Mouse (Mus musculus): ENCODE measurements around the gene Psmb9. TPM values are rescaled to one million over a fixed set of nuclear protein-coding genes. Genes with fewer than 3 reads are reported as not detected.

Gene Psmb9
- polyA plus RNA-seq, 1 experiment from 2014 or later, result 10.8 TPM

Other genes starting within 250 kb of the Psmb9 start
- 137 and 153 TPM in 2 replicates for gene Pfdn6, start 247.4 kb downstream of the Psmb9 start, polyA plus RNA-seq (2015; fragmentation: Nextera tagmentation; extraction: Ambion mirVana)
- 33.1 and 34.2 TPM in 2 replicates for gene Wdr46, start 247.1 kb downstream of the Psmb9 start, polyA plus RNA-seq (2015; fragmentation: Nextera tagmentation; extraction: Ambion mirVana)
- gene B3galt4, start 236.3 kb downstream of the Psmb9 start, polyA plus RNA-seq (2015; fragmentation: Nextera tagmentation; extraction: Ambion mirVana), result 3.8 and 4.3 TPM in 2 replicates
- 49.3 and 55.4 TPM in 2 replicates for gene Vps52, start 232.0 kb downstream of the Psmb9 start, polyA plus RNA-seq (2015; fragmentation: Nextera tagmentation; extraction: Ambion mirVana)
- gene Rps18, start 231.8 kb downstream of the Psmb9 start, polyA plus RNA-seq (2015; fragmentation: Nextera tagmentation; extraction: Ambion mirVana), result 1,650 and 1,822 TPM in 2 replicates
- 49.7 and 69.2 TPM in 2 replicates for gene H2-K1, start 187.4 kb downstream of the Psmb9 start, polyA plus RNA-seq (2015; fragmentation: Nextera tagmentation; extraction: Ambion mirVana)
- gene Ring1, start 163.1 kb downstream of the Psmb9 start, polyA plus RNA-seq (2015; fragmentation: Nextera tagmentation; extraction: Ambion mirVana), result 20.9 and 23.2 TPM in 2 replicates
- 46.1 and 49.1 TPM in 2 replicates for gene H2-Ke6, start 159.7 kb downstream of the Psmb9 start, polyA plus RNA-seq (2015; fragmentation: Nextera tagmentation; extraction: Ambion mirVana)
- 192 and 205 TPM in 2 replicates for gene Slc39a7, start 156.1 kb downstream of the Psmb9 start, polyA plus RNA-seq (2015; fragmentation: Nextera tagmentation; extraction: Ambion mirVana)
- 47.5 and 56.0 TPM in 2 replicates for gene Rxrb, start 156.0 kb downstream of the Psmb9 start, polyA plus RNA-seq (2015; fragmentation: Nextera tagmentation; extraction: Ambion mirVana)
- 4.1 and 5.0 TPM in 2 replicates for gene Col11a2, start 148.3 kb downstream of the Psmb9 start, polyA plus RNA-seq (2015; fragmentation: Nextera tagmentation; extraction: Ambion mirVana)
- gene H2-Oa, start 95.4 kb downstream of the Psmb9 start, polyA plus RNA-seq (2015; fragmentation: Nextera tagmentation; extraction: Ambion mirVana), result 0.44 and 1.0 TPM in 2 replicates
- gene H2-DMa, start 68.2 kb downstream of the Psmb9 start, polyA plus RNA-seq (2015; fragmentation: Nextera tagmentation; extraction: Ambion mirVana), result 12.1 and 13.8 TPM in 2 replicates
- 102 and 106 TPM in 2 replicates for gene Brd2, start 65.1 kb downstream of the Psmb9 start, polyA plus RNA-seq (2015; fragmentation: Nextera tagmentation; extraction: Ambion mirVana)
- 1.8 and 1.9 TPM in 2 replicates for gene H2-DMb2, start 44.5 kb downstream of the Psmb9 start, polyA plus RNA-seq (2015; fragmentation: Nextera tagmentation; extraction: Ambion mirVana)
- 2.0 and 3.2 TPM in 2 replicates for gene H2-DMb1, start 34.7 kb downstream of the Psmb9 start, polyA plus RNA-seq (2015; fragmentation: Nextera tagmentation; extraction: Ambion mirVana)
- 6.7 and 7.6 TPM in 2 replicates for gene Tap1, start 211 bp downstream of the Psmb9 start, polyA plus RNA-seq (2015; fragmentation: Nextera tagmentation; extraction: Ambion mirVana)
- 17.1 and 29.7 TPM in 2 replicates for gene Psmb8, start 10.0 kb upstream of the Psmb9 start, polyA plus RNA-seq (2015; fragmentation: Nextera tagmentation; extraction: Ambion mirVana)
- 8.6 and 12.7 TPM in 2 replicates for gene Tap2, start 15.8 kb upstream of the Psmb9 start, polyA plus RNA-seq (2015; fragmentation: Nextera tagmentation; extraction: Ambion mirVana)
- gene H2-Ob, start 51.1 kb upstream of the Psmb9 start, polyA plus RNA-seq (2015; fragmentation: Nextera tagmentation; extraction: Ambion mirVana), result 0.09 and 0.14 TPM in 2 replicates
- 12.1 and 42.0 TPM in 2 replicates for gene H2-Ab1, start 69.9 kb upstream of the Psmb9 start, polyA plus RNA-seq (2015; fragmentation: Nextera tagmentation; extraction: Ambion mirVana)
- gene H2-Aa, start 100.1 kb upstream of the Psmb9 start, polyA plus RNA-seq (2015; fragmentation: Nextera tagmentation; extraction: Ambion mirVana), result 6.3 and 18.9 TPM in 2 replicates
- gene H2-Eb1, start 118.1 kb upstream of the Psmb9 start, polyA plus RNA-seq (2015; fragmentation: Nextera tagmentation; extraction: Ambion mirVana), result 4.7 and 12.0 TPM in 2 replicates
- 0.11 TPM in 1 of 2 replicates, not detected in the other for gene H2-Eb2, start 137.9 kb upstream of the Psmb9 start, polyA plus RNA-seq (2015; fragmentation: Nextera tagmentation; extraction: Ambion mirVana)
- 0.08 and 0.16 TPM in 2 replicates for gene Btnl2, start 167.1 kb upstream of the Psmb9 start, polyA plus RNA-seq (2015; fragmentation: Nextera tagmentation; extraction: Ambion mirVana)
- not detected in 2 replicates for gene Btnl1, start 189.4 kb upstream of the Psmb9 start, polyA plus RNA-seq (2015; fragmentation: Nextera tagmentation; extraction: Ambion mirVana)
- 0.37 and 0.89 TPM in 2 replicates for gene BC051142, start 211.1 kb upstream of the Psmb9 start, polyA plus RNA-seq (2015; fragmentation: Nextera tagmentation; extraction: Ambion mirVana)

Measured in lung, embryonic 15.5 days (tissue).